Mouse (Mus musculus) hindbrain, embryonic 11.5 days (tissue): ENCODE data around the gene Syt1. TPM values are rescaled to one million over a fixed set of nuclear protein-coding genes. Genes with fewer than 3 reads are reported as not detected.

Experiments used
- ATAC-seq: fragments of 200-750 bp; cut with Nextera tagmentation; 2 replicates; pipeline ENCODE4 v1.8.0; 2017; ENCODE audit warnings: mild to moderate bottlenecking, moderate TSS enrichment, moderate library complexity; ENCODE audit not compliant: low FRiP score
- DNase-seq: peaks from one replicate; pipeline ENCODE4 v3.0.0-alpha.2; 2015; ENCODE audit warnings: low spot score
- H3K27ac ChIP-seq: fragments of 300-500 bp; sonication (generic); 2 replicates; pipeline ENCODE4 v1.5.1; 2014; ENCODE audit warnings: mild to moderate bottlenecking, low read depth, low read length
- H3K27me3 ChIP-seq: fragments of 300-500 bp; sonication (generic); 2 replicates; pipeline ENCODE4 v1.6.1; 2014; ENCODE audit warnings: mild to moderate bottlenecking, low read length, moderate library complexity, mixed read lengths; ENCODE audit not compliant: control insufficient read depth, insufficient read depth
- H3K36me3 ChIP-seq: fragments of 300-500 bp; sonication (generic); 2 replicates; pipeline ENCODE4 v1.6.1; 2014; ENCODE audit warnings: mild to moderate bottlenecking, low read length, moderate library complexity, mixed read lengths; ENCODE audit not compliant: control insufficient read depth, insufficient read depth
- H3K4me1 ChIP-seq: fragments of 300-500 bp; sonication (generic); replicated peaks from 2 replicates; pipeline ENCODE4 v1.6.1; 2014; ENCODE audit warnings: low read length, mixed read lengths; ENCODE audit not compliant: control insufficient read depth, insufficient read depth
- H3K4me2 ChIP-seq: fragments of 300-500 bp; sonication (generic); replicated peaks from 2 replicates; pipeline ENCODE4 v1.6.1; 2014; ENCODE audit warnings: mild to moderate bottlenecking, low read depth, low read length
- H3K4me3 ChIP-seq: fragments of 300-500 bp; sonication (generic); 2 replicates; pipeline ENCODE4 v1.5.1; 2014; ENCODE audit warnings: low read depth, low read length
- H3K9ac ChIP-seq: fragments of 300-500 bp; sonication (generic); 2 replicates; pipeline ENCODE4 v1.6.1; 2014; ENCODE audit warnings: low read depth, low read length
- H3K9me3 ChIP-seq: fragments of 300-500 bp; sonication (generic); 2 replicates; pipeline ENCODE4 v1.6.1; 2016; ENCODE audit warnings: low read length; ENCODE audit not compliant: control insufficient read depth
- WGBS: fragments of 180-500 bp; shearing (Covaris S2); extraction: QIAGEN DNeasy Blood & Tissue Kit; methylation state at CpG from one replicate; pipeline ENCODE4 v1.1.7; 2014; 5-methylcytosine and 5-hydroxymethylcytosine counted together
- polyA plus RNA-seq: library from polyadenylated mRNA; unstranded; fragments of >200 nt; fragmentation: Nextera tagmentation; extraction: Ambion mirVana; gene quantifications from 2 replicates; pipeline ENCODE4 v1.2.1, GENCODE M21; 2014

Syt1 gene
- polyA plus RNA-seq, 1 experiment from 2014 or later = 28.3 TPM

GRCm38 (mm10) chr10:108454691-108455117 lies 556.1 kb downstream of the Syt1 start:
- WGBS = 94% methylated on average over 11 of the region's 11 CpGs
- ATAC-seq (no peak), DNase-seq (no peak)
- Histone ChIP-seq H3K4me3 (no peak overlapping the region), H3K27me3 (no peaks in the 10 kb centered on the region), H3K27ac (no peak overlapping the region), H3K9ac (no peak overlapping the region), H3K9me3 (no peaks in the 10 kb centered on the region), H3K4me2 (no peak overlapping the region), H3K4me1 (no peaks in the 10 kb centered on the region), H3K36me3 (no peaks in the 10 kb centered on the region)

- H3K4me1 ChIP-seq = no peaks in the 10 kb centered on the region
- no peaks in the 10 kb centered on the region for H3K36me3 ChIP-seq
- no peak overlapping the region for H3K27ac ChIP-seq
- no peak overlapping the region for H3K4me3 ChIP-seq
- 60% methylated on average over 2 of the region's 2 CpGs for WGBS
- H3K9me3 ChIP-seq = no peaks in the 10 kb centered on the region
- no peak for ATAC-seq
- H3K9ac ChIP-seq = no peak overlapping the region
- no peak for DNase-seq
- H3K27me3 ChIP-seq = no peaks in the 10 kb centered on the region
- H3K4me2 ChIP-seq = no peak overlapping the region
Measured at GRCm38 (mm10) chr10:108453561-108453960, 557.2 kb downstream of the Syt1 start.

- no peak for ATAC-seq
- H3K9me3 ChIP-seq = no peaks in the 10 kb centered on the region
- no peak overlapping the region for H3K27ac ChIP-seq
- H3K9ac ChIP-seq = no peak overlapping the region
- no peaks in the 10 kb centered on the region for H3K36me3 ChIP-seq
- no peaks in the 10 kb centered on the region for H3K27me3 ChIP-seq
- H3K4me3 ChIP-seq = no peak overlapping the region
- no peak for DNase-seq
- H3K4me2 ChIP-seq = no peak overlapping the region
- no peaks in the 10 kb centered on the region for H3K4me1 ChIP-seq
- WGBS = 91% methylated on average over 9 of the region's 9 CpGs
Measured at GRCm38 (mm10) chr10:108452421-108452820, 558.4 kb downstream of the Syt1 start.

- no peak overlapping the region for H3K27ac ChIP-seq
- no peak overlapping the region for H3K4me3 ChIP-seq
- H3K27me3 ChIP-seq = no peaks in the 10 kb centered on the region
- no peaks in the 10 kb centered on the region for H3K9me3 ChIP-seq
- no peaks in the 10 kb centered on the region for H3K4me1 ChIP-seq
- no peak for DNase-seq
- no peaks in the 10 kb centered on the region for H3K36me3 ChIP-seq
- H3K4me2 ChIP-seq = no peak overlapping the region
- no peak overlapping the region for H3K9ac ChIP-seq
- ATAC-seq = no peak
- WGBS = 93% methylated on average over 8 of the region's 8 CpGs
Measured at GRCm38 (mm10) chr10:108451516-108451915, 559.3 kb downstream of the Syt1 start.

- no peak overlapping the region for H3K4me2 ChIP-seq
- no peak overlapping the region for H3K9ac ChIP-seq
- no peak for ATAC-seq
- H3K27me3 ChIP-seq = no peaks in the 10 kb centered on the region
- no peak for DNase-seq
- H3K27ac ChIP-seq = no peak overlapping the region
- no peaks in the 10 kb centered on the region for H3K9me3 ChIP-seq
- H3K4me3 ChIP-seq = no peak overlapping the region
- no peaks in the 10 kb centered on the region for H3K36me3 ChIP-seq
- WGBS = 95% methylated on average over 4 of the region's 4 CpGs
- H3K4me1 ChIP-seq = no peaks in the 10 kb centered on the region
Measured at GRCm38 (mm10) chr10:108450401-108450800, 560.4 kb downstream of the Syt1 start.

- no peak overlapping the region for H3K4me2 ChIP-seq
- H3K27me3 ChIP-seq = no peaks in the 10 kb centered on the region
- H3K4me1 ChIP-seq = no peaks in the 10 kb centered on the region
- no peak overlapping the region for H3K4me3 ChIP-seq
- no peaks in the 10 kb centered on the region for H3K36me3 ChIP-seq
- H3K9me3 ChIP-seq = no peaks in the 10 kb centered on the region
- no peak overlapping the region for H3K27ac ChIP-seq
- ATAC-seq (no peak), DNase-seq (no peak)
- WGBS = 85% methylated on average over 11 of the region's 11 CpGs
- no peak overlapping the region for H3K9ac ChIP-seq
Measured at GRCm38 (mm10) chr10:108448421-108448820, 562.4 kb downstream of the Syt1 start.
